Mouse (Mus musculus) megakaryocyte, adult 5-6 weeks (primary cell): ENCODE data around the gene Nme7. TPM values are rescaled to one million over a fixed set of nuclear protein-coding genes. Genes with fewer than 3 reads are reported as not detected.
A peak's percentile ranks its signal among the peaks of the same experiment; 100 is the strongest.

Experiments
- ATAC-seq: 2 replicates; pipeline ENCODE4 v1.8.0; 2016; ENCODE audit warnings: mild to moderate bottlenecking, inconsistent platforms; ENCODE audit not compliant: poor library complexity, severe bottlenecking
- total RNA-seq, 2 experiments: library from RNA; stranded (forward) in 1 of 2; stranded (reverse) in 1 of 2; fragments of 153-499, 151-499 nt in 1 of 2; fragments of 221-1000, 200-1000 nt in 1 of 2; gene quantifications; 2 replicates each; pipeline versions ENCODE4 v1.2.3 to v1.2.4; 2015 to 2017

Gene Nme7
- total RNA-seq, 2 experiments from 2014 or later, result 15.5 to 19.6 TPM

GRCm38 (mm10) chr1:164457531-164458244, 153.8 kb downstream of the Nme7 start:
- ATAC-seq, result peak; percentile 7

- ATAC-seq, result peak; percentile 65
These were observed 154.3 kb downstream of the Nme7 start, which contains the start of gene Atp1b1 for GRCm38 (mm10) chr1:164458245-164458613. Gene Atp1b1 (minus strand): TSS chr1:164458355.

GRCm38 (mm10) chr1:164458621-164459051, 154.7 kb downstream of the Nme7 start:
- peak; percentile 52 for ATAC-seq

DNA sequence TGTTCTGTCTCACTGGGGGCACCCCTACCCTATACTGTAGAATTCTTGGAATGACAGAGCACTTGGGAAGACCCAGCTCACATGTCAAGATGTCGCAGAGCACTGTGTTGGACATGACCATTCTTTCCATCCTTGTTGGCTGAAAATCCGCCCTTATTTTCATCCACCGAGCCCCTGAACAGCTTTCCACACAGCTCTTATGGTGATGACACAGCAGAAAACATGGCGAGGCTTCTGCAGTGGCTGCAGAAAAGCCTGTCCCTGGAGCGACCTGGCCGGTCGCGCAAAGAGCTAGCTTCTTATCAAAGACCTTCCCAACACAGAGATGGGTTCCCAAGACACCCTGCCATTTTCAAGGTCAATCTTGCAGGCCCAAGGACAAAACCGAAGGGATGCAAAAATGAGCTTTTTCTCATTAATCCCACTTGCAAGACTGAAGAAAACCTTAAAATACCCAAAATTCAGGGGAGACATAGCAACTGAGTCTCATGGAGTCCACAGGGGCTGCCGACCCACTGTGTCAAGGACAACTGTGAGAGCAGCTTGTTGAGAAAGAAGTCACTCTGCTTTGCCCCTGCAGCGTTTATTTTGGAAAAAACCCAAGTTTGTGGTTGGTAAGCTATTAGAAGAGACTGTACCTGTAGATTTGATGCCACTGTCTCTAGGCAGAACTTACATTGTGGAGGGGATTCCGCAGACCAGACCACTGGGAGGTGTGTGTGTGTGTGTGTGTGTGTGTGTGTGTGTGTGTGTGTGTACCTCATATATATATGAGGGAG, 155.4 kb downstream of the Nme7 start:
- no peak for ATAC-seq

GRCm38 (mm10) chr1:164460921-164461697, 157.2 kb downstream of the Nme7 start:
- no peak for ATAC-seq

DNA sequence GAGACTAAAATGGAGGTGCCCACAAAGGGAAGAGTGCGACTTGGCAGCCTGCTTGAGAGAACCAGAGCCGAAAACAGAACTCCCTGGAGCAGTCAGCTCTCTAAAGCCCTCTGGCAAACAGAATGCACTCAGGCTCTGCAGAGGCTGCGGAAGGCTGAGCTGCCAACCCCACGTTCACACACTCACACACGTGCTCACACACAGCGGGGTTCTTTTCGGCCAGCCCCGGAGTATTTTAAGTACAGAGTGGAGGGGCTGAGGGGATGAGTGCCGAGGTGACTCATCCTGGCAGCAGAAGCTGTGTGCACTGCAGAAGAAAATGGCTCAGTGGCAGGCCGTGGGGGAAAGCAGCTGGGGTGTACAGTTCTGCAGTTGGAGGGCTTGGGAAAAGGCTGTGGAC, 157.8 kb downstream of the Nme7 start:
- no peak for ATAC-seq

- ATAC-seq, result no peak
These were observed 163.5 kb downstream of the Nme7 start for GRCm38 (mm10) chr1:164467406-164467805.

DNA sequence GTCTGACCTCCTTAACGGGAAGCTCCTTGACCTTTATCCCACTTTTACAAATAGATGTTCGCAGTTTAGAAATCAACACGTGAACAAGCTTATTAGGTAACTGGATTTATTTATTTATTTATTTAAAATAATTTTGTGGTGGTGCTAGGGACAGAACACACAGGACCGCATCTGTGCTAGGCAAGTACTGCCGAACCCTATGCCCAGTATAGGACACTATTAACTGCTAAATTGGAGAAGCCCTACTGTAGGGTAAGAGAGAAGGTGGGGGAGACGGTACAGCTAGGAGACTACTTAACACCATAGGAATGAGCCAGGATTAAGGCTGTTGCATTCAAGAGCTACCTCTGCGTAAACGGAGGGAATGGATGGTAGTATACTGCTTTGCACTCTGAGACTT, 164.4 kb downstream of the Nme7 start:
- no peak for ATAC-seq

DNA sequence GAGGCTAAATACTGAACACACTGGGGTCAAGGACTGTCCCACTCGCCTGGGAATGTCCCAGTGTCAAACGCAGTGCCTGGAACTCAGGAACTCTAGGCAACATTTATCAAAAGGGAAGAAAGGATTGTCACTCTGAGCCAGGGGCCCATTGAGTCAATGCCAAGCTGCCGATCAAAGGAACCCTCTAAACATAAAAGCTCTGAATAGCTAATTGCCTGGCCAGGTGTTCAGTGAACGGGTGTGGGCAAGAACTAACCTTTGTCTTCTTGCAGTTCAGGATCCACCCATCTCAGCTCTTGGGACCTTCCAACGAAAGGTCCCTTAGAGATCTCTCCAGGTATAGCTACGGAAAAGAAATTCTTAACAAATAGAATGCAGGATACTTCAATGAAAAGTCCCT, 167.1 kb downstream of the Nme7 start:
- no peak for ATAC-seq

DNA sequence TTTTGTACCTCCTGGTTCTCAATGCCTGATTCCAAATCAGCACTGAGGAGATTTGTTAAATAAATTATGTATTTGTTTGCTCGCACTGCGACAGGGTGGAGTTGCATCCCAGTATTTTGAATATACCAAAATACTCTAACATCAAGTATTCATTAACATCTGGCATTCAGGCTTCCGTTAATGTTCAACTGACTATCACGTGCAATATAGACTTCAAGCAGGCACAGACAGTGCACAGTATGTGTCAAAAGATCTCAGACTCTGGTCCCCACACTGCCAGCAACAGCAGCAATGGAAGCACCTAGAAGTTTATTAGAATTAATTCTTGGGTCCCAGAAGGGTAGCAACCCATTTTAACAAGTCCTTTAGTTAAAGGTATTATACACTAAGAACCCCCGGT, 167.7 kb downstream of the Nme7 start:
- no peak for ATAC-seq

DNA sequence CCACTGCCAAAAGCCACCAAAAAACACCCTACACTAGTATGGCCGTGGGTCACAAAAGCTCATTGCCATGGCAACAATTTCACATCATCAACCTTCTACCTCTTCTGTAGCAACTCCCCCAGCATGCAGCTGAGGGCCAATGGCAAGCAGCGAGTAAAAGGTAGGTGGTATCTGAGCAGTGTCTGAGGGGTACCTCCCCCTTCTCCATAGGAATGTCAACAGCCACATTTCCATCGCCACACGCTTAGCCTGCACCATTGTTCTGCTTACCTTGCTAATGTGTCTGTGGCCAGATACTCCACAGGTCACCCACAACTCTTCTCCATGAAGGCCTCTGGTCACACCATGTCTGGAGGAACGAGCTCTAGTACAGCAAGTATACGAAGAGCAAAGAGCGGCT, 169.5 kb downstream of the Nme7 start:
- no peak for ATAC-seq

DNA sequence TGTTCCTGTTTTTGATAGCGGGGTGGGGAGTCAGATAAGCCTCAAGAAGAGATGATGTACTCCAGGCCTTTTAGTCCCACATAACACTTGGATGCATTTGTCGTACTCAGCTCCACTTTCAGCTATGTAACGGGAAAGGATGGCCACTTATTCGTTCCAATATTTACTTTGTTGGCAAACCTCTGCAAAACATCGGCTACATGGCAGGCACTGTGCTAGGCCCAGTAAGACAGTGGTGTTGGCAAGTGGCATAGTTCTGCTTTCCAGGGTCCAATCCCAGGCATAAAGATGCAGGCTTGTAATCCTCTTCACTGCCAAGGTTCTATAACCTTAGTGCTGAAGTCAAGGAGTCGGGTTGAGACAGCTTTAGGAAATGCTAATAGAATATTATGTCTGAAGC, 170.4 kb downstream of the Nme7 start:
- ATAC-seq, result no peak

DNA sequence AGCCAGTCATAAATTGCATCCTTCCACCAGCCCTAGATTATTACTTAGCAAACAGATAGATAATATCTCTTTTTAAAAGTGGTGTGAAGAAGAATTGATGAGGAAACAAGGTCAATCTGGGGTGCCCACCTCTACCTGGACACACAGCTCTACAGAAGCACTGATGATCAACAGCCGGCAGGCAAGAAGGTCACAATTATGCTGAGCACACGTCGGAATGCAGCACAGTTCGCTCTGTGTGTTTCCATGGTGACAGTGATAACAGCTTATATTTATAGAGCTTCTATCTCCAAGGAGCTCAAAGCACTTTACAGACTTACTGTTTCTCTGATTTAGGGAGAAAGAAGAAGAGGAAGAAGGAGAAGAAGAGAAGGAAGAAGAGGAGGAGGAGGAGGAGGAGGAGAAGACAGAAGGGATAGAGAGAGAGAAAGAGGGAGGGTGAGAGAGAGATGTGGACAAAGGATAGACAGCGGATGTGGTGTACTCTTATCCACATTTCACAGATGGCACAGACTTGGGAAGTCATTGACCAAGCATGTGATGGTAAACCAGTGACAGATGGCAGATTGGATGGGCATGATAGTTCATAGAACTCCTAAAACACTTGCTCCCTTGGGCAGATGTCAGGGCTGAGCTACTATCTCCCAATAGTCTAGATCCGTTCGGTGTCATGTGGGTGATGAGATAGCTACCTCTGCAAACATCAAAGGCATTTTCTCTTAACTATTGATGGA, 171.0 kb downstream of the Nme7 start:
- no peak for ATAC-seq

GRCm38 (mm10) chr1:164475895-164476294, 172.0 kb downstream of the Nme7 start:
- ATAC-seq, result no peak

DNA sequence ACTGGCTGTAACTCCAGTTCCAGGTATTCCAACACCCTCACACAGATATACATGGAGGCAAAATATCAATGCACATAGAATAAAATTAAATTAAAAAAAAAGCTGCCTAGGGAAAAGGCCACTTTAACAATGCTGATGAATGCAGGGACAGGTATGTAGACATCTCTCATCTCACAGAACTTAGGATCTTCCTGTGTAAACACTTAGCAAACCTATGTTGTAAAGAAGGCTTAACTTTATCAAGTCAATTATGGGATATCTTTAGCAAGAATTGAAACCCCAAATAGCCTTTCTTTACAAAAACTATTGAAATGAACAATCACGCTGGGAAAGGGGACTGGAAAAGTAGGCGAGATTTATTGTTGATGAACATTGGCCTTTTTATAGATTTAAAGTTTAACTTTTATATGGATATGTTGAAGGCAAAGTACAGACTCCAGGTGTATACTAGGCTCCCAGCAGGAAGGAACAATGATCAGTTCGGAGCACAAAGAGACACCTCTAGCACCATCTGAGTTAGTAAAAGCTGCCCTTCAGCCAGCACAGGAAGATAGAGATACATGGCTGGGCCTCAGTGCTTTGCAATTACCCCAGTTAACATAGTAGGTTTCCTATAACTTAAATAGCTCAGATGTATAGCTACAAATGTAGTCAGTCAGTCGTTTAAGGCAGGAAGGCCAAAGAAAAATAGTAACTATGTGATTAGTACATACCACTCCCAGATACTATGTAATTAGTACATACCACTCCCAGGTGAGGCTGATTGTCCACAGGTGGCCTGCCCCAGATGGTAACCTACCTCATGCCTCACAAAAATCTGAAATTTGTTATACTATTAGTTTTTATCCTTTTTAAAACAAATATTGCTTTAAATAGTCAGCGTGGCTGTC, 177.1 kb downstream of the Nme7 start:
- ATAC-seq, result no peak

DNA sequence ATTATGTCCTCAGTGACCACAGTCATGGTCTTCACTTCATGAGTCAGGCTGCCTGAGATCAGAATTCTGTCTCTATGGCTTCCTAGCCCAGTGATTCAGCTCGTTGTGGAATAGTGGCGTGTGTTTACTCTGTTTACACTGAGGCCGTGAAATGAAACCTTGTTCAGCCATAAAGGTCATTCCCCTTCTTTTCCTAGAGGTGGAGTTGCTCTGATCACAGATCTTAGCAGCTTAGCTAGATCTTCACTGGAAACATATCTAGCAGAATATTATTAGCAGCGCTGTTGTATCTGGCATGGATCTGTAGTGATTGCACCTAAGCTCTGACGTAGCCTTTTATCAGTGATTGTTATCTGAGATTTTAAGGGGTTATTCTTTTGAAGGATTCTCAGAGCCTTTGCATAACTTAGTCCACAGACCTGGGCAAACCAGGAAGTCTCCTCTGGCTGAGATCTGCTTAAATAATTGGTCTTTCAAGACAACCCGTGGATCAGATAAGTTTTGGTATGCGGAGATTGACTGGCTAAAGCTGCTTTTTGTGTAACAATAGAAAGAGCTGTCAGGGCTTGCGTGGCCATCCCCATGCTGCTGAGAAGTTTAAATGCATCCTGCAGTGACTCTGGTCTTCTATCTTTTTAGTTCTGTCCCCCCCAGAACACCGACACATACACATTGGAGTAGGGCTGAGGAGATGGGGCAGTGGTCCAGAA, 177.9 kb downstream of the Nme7 start:
- ATAC-seq, result no peak

- no peak for ATAC-seq
These were observed 178.9 kb downstream of the Nme7 start for GRCm38 (mm10) chr1:164482833-164483232.

DNA sequence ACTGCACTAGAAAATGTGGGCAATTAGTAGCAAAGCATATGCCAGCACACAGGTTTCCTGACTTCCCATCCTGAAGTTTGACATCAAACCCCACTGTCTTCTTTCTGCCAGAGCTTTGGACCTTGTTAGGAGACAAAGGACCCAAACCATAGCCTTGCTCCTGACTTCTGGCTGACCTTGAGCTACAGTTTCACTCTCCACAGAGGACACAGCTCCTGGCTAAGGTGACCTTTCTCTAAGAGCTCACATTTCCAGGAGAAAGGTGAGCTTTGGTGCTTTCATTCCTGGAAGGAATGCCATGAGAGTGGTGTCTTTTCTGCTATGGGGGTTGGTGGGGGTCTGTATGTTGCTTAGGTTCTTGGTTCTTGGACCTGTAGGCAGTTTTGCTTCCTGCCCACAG, 179.8 kb downstream of the Nme7 start:
- no peak for ATAC-seq
